Comparison of ENCODE assay signal across 8 mouse cellular contexts in genomic region chr14:52327910-52328812, GRCm38 (mm10). TPM values are rescaled to one million over a fixed set of nuclear protein-coding genes. Genes with fewer than 3 reads are reported as not detected.
A peak's percentile ranks its signal among the peaks of the same experiment; 100 is the strongest.
DNase-seq lines count a peak whose midpoint lies in the region; ATAC-seq and TF ChIP-seq lines count a peak whose summit lies in the region.

Sall2 (minus strand) TSS chr14:52328762.

- no peak for DNase-seq in adrenal gland, postnatal 4 days (ENCODE audit: low spot score in 2 of 2)
- DNase-seq in adrenal gland, postnatal 14 days, result no peak
- no peak for DNase-seq in lung, adult 18-20 months
- DNase-seq in layer of hippocampus, postnatal 14 days (ENCODE audit: low spot score in 2 of 2), result no peak
- DNase-seq in midbrain, postnatal 0 days (ENCODE audit: low spot score), result peak; percentile 26
- no peak for DNase-seq in gastrocnemius, postnatal 10 days
- DNase-seq in adrenal gland, postnatal 25 days, result no peak

- 2% methylated on average over 25 of the region's 26 CpGs for WGBS in lung, embryonic 16.5 days
- 1% methylated on average over 25 of the region's 26 CpGs for WGBS in midbrain, postnatal 0 days

- peak within 1 kb of the TSS; percentile 74 for H3K4me2 ChIP-seq in lung, embryonic 16.5 days (ENCODE audit: low read depth, low read length)
- H3K4me2 ChIP-seq in midbrain, postnatal 0 days (ENCODE audit: low read depth, low read length, poor library complexity, severe bottlenecking), result peak within 1 kb of the TSS; percentile 94

- no peak within 1 kb of the TSS for H3K27ac ChIP-seq in lung, embryonic 16.5 days (ENCODE audit: low read length)
- H3K27ac ChIP-seq in midbrain, postnatal 0 days (ENCODE audit: low read depth, low read length), result peak within 1 kb of the TSS; percentile 40

- no peaks in the 10 kb centered on the region for H3K36me3 ChIP-seq in lung, embryonic 16.5 days (ENCODE audit: control insufficient read depth, insufficient read depth, low read length)
- no peaks in the 10 kb centered on the region for H3K36me3 ChIP-seq in midbrain, postnatal 0 days (ENCODE audit: insufficient read depth, low read length)

- peaks cover 42% of the 10 kb centered on the region for H3K27me3 ChIP-seq in lung, embryonic 16.5 days (ENCODE audit: control insufficient read depth, insufficient read depth, low read depth, low read length)
- H3K27me3 ChIP-seq in midbrain, postnatal 0 days (ENCODE audit: insufficient read depth, low read length), result no peaks in the 10 kb centered on the region

- no peak for TF ChIP-seq CTCF in midbrain, postnatal 0 days (IDR thresholded peaks at IDR 0.05)

- peak within 1 kb of the TSS; percentile 45 for H3K4me3 ChIP-seq in lung, embryonic 16.5 days (ENCODE audit: low read length)
- H3K4me3 ChIP-seq in midbrain, postnatal 0 days (ENCODE audit: low read depth, low read length), result peak within 1 kb of the TSS; percentile 42

- H3K9ac ChIP-seq in lung, embryonic 16.5 days (ENCODE audit: low read length), result peak within 1 kb of the TSS; percentile 17
- H3K9ac ChIP-seq in midbrain, postnatal 0 days (replicated peaks; ENCODE audit: low read length, poor library complexity, severe bottlenecking), result peak within 1 kb of the TSS; percentile 59

- H3K9me3 ChIP-seq in lung, embryonic 16.5 days (ENCODE audit: control insufficient read depth, low read length), result no peaks in the 10 kb centered on the region
- H3K9me3 ChIP-seq in midbrain, postnatal 0 days (ENCODE audit: low read length), result no peaks in the 10 kb centered on the region

- ATAC-seq in lung, embryonic 16.5 days (ENCODE audit: low read depth), result no peak; the same call in 1 of the 2 replicates
- peak; percentile 69 for ATAC-seq in midbrain, postnatal 0 days (ENCODE audit: low FRiP score)

- peaks cover 7% of the 10 kb centered on the region for H3K4me1 ChIP-seq in lung, embryonic 16.5 days (replicated peaks; ENCODE audit: control insufficient read depth, insufficient read depth, low read length)
- H3K4me1 ChIP-seq in midbrain, postnatal 0 days (ENCODE audit: insufficient read depth, low read length), result no peaks in the 10 kb centered on the region; the same call in 1 of the 2 replicates

RNA-seq across cellular contexts. Expression of gene Sall2, which starts in this region (rescaled TPM):
- 10 to 100 TPM; 17.0 to 20.1 TPM for total RNA-seq in adrenal gland, postnatal 4 days (2021)
- 7.3 and 9.6 TPM in 2 replicates for total RNA-seq in adrenal gland, postnatal 14 days (2021)
- 14.0 and 16.7 TPM in 2 replicates for polyA plus RNA-seq in lung, embryonic 16.5 days (2015; fragmentation: Nextera tagmentation; extraction: Ambion mirVana)
- total RNA-seq in layer of hippocampus, postnatal 14 days (2021), result 10 to 100 TPM; 40.8 to 43.0 TPM
- 98.8 and 112 TPM in 2 replicates for total RNA-seq in midbrain, postnatal 0 days (2014; rRNA removed)
- 37.8 and 39.0 TPM in 2 replicates for polyA plus RNA-seq in midbrain, postnatal 0 days (2015; fragmentation: Nextera tagmentation; extraction: Ambion mirVana)
- total RNA-seq in gastrocnemius, postnatal 10 days (2021), result 1 to 10 TPM; 3.1 to 5.0 TPM
- 8.7 and 9.5 TPM in 2 replicates for total RNA-seq in adrenal gland, postnatal 25 days (2021)
